Mouse (Mus musculus) bone marrow, adult 2 months (tissue): ENCODE data around the gene Il20rb. TPM values are rescaled to one million over a fixed set of nuclear protein-coding genes. Genes with fewer than 3 reads are reported as not detected.

ENCODE experiments used
- H3K27ac ChIP-seq: fragments of 200-500 bp; 2 replicates; pipeline ENCODE4 v1.5.1; 2012; ENCODE audit warnings: low read depth, mild to moderate bottlenecking, control low read depth, inconsistent platforms, low read length; ENCODE audit not compliant: control insufficient read depth, poor library complexity, insufficient read depth
- H3K4me1 ChIP-seq: fragments of 200-500 bp; 2 replicates; pipeline ENCODE4 v1.6.1; 2011; ENCODE audit warnings: low read length; ENCODE audit not compliant: control insufficient read depth, insufficient read depth
- H3K4me3 ChIP-seq: fragments of 200-500 bp; replicated peaks from 2 replicates; pipeline ENCODE3; 2011; ENCODE audit warnings: mild to moderate bottlenecking, low read depth, low read length, control low read depth; ENCODE audit not compliant: control insufficient read depth
- CTCF ChIP-seq: fragments of 200-500 bp; IDR thresholded peaks from 2 replicates; pipeline ENCODE4 v1.5.1; 2011; ENCODE audit warnings: low read length, control low read depth; ENCODE audit not compliant: control insufficient read depth, insufficient read depth
- POLR2A ChIP-seq: fragments of 200-500 bp; IDR thresholded peaks from 2 replicates; pipeline ENCODE4 v1.6.1; 2011; ENCODE audit warnings: low read depth, mild to moderate bottlenecking, control low read depth, low read length, borderline replicate concordance; ENCODE audit not compliant: control insufficient read depth
- WGBS: fragments of 180-500 bp; shearing (Covaris S2); methylation state at CpG from one replicate; pipeline ENCODE4 v1.1.7; 2018; 5-methylcytosine and 5-hydroxymethylcytosine counted together
- polyA plus RNA-seq: library from polyadenylated mRNA; stranded (reverse); fragments of >200 nt; gene quantifications from 2 replicates; pipeline ENCODE4 v1.2.4, GENCODE M21; 2011; ENCODE audit warnings: low replicate concordance; ENCODE audit not compliant: missing spikeins, insufficient read depth, insufficient read length

Il20rb gene
- polyA plus RNA-seq, 1 experiment: 2.3 TPM

GRCm38 (mm10) chr9:100430911-100431310 is 55.7 kb downstream of the Il20rb start:
- Histone ChIP-seq H3K4me1 (no peaks in the 10 kb centered on the region), H3K4me3 (no peak overlapping the region), H3K27ac (no peak overlapping the region)
- WGBS: 79% methylated on average over 2 of the region's 2 CpGs
- TF ChIP-seq POLR2A (no peak), CTCF (no peak)

- Histone ChIP-seq H3K4me1 (no peaks in the 10 kb centered on the region; the same call in 1 of the 2 replicates), H3K4me3 (no peak overlapping the region), H3K27ac (no peak overlapping the region)
- WGBS: 45% methylated on average over 8 of the region's 8 CpGs
- TF ChIP-seq CTCF: no peak
- no peak for TF ChIP-seq POLR2A
These were observed 66.9 kb downstream of the Il20rb start for GRCm38 (mm10) chr9:100419644-100420043.

GRCm38 (mm10) chr9:100419103-100419502 is 67.5 kb downstream of the Il20rb start:
- TF ChIP-seq POLR2A (no peak), CTCF (no peak)
- 24% methylated on average over 8 of the region's 8 CpGs for WGBS

GRCm38 (mm10) chr9:100416756-100417155 is 69.8 kb downstream of the Il20rb start:
- Histone ChIP-seq H3K4me3 (no peak overlapping the region), H3K4me1 (no peaks in the 10 kb centered on the region; the same call in 1 of the 2 replicates), H3K27ac (no peak overlapping the region)
- 71% methylated on average over 1 of the region's 1 CpGs for WGBS
- no peak for TF ChIP-seq CTCF

More at GRCm38 (mm10) chr9:100419103-100419502, 67.5 kb downstream of the Il20rb start:
- Histone ChIP-seq H3K4me1 (no peaks in the 10 kb centered on the region; the same call in 1 of the 2 replicates), H3K27ac (no peak overlapping the region), H3K4me3 (no peak overlapping the region)

GRCm38 (mm10) chr9:100416299-100416698 is 70.3 kb downstream of the Il20rb start:
- Histone ChIP-seq H3K4me3 (no peak overlapping the region), H3K27ac (no peak overlapping the region), H3K4me1 (no peaks in the 10 kb centered on the region; the same call in 1 of the 2 replicates)
- TF ChIP-seq POLR2A (no peak), CTCF (no peak)
- 88% methylated on average over 6 of the region's 6 CpGs for WGBS

GRCm38 (mm10) chr9:100415328-100415979 is 71.1 kb downstream of the Il20rb start:
- no peak for TF ChIP-seq POLR2A
- no peak for TF ChIP-seq CTCF
- WGBS: 34% methylated on average over 7 of the region's 7 CpGs

More at GRCm38 (mm10) chr9:100415328-100415979, 71.1 kb downstream of the Il20rb start:
- H3K4me3 ChIP-seq: no peak overlapping the region
- H3K4me1 ChIP-seq: no peaks in the 10 kb centered on the region; the same call in 1 of the 2 replicates
- H3K27ac ChIP-seq: no peak overlapping the region

Other genes starting within 250 kb of the Il20rb start
- 13.2 and 21.5 TPM in 2 replicates for gene Nck1, start 59.3 kb upstream of the Il20rb start, polyA plus RNA-seq
- 0.95 TPM in 1 of 2 replicates, not detected in the other for gene Slc35g2, start 84.3 kb upstream of the Il20rb start, polyA plus RNA-seq
- 23.4 and 38.6 TPM in 2 replicates for gene Stag1, start 111.0 kb upstream of the Il20rb start, polyA plus RNA-seq